Mouse (Mus musculus): ENCODE measurements around the gene Pigg.

DNA sequence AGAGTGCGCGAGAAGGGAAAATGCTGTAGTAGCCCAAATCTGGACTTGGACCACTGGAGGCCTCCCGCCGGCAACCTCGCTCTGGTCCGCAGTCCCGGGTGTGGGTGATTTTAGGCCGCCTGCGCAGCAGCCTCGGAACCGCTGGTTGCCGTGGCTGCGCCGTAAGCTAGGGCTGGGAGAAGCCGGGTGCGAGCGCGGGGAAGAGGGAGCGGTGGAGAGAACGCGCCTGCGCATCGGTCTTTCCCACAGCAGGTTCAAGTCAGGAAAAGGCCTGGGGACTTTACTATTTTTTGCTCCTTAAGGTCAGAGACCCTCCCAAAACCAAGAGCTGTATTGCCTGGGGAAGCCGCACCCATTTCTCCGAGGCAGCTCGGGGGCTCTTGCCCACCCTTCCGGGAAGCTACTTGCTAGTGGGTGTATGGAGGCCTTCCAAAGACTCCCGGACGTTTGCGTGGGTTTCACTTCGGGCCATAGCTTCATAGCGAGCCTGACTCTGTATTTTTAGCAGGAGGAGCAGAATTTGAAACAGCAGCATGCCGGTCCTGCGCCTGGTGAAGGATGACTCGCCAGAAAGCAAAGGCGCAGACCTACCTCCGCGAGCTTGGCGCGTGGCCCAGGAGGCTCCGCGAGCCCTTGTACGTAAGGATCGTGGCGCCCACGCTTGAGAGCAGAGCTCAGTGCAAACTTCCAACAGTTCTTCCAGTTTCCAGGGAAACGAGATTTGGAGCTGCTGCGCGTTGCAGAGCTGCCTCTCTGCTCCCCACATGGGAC, 56.6 kb downstream of the Pigg start:
- TF ChIP-seq POLR2A (IDR thresholded peaks at IDR 0.05; ENCODE audit: insufficient read depth, low read length) (no peak), CTCF (IDR thresholded peaks at IDR 0.05; ENCODE audit: low read depth, low read length) (no peak), EP300 (IDR thresholded peaks at IDR 0.05; ENCODE audit: insufficient read depth, low read depth, low read length) (no peak)

Data from ES-Bruce4 (cell line).